Mouse (Mus musculus): Measurements from ENCODE around the gene Olfr134. TPM values are rescaled to one million over a fixed set of nuclear protein-coding genes. Genes with fewer than 3 reads are reported as not detected.
"Not testable (repeated sequence)": the region's sequence is repeated elsewhere in the genome, so short reads cannot be mapped to it uniquely, and the experiment has no call there.

The Olfr134 gene
- not detected in 2 replicates for polyA plus RNA-seq (2012; rRNA removed)

DNA sequence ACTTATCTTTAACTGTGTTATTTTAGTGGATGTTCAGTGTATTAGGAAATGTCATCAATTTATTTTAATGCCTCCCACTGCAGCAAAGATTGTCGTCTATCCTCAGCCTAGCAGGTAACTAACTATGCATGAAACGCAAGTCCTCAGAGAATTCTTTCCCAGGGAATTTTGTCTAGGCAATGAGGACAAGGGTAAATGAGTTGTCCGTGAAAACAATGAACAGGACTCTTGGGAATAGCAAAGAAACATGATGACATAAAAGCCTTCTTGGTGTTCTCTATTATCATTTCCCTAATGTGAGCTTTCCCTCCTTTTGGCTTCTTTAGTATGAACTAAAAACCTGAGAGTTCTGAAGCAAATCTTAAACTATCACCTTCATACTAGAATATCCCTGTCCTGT lies at the start of gene Olfr134:
Gene Olfr134 (plus strand): TSS at position 301 of the 400 bp plus-strand sequence.
- Histone ChIP-seq H3K27ac (ENCODE audit: control insufficient read depth, insufficient read depth, low read depth, low read length) (no peak within 1 kb of the TSS), H3K36me3 (ENCODE audit: control insufficient read depth, insufficient read depth, low read length) (no peaks in the 10 kb centered on the region), H3K4me1 (ENCODE audit: control insufficient read depth, insufficient read depth, low read length) (no peaks in the 10 kb centered on the region), H3K4me3 (ENCODE audit: control insufficient read depth, low read depth, low read length) (no peak within 1 kb of the TSS), H3K27me3 (ENCODE audit: control insufficient read depth, insufficient read depth, low read length) (no peaks in the 10 kb centered on the region)
- no peak for TF ChIP-seq POLR2A (IDR thresholded peaks at IDR 0.05; ENCODE audit: control insufficient read depth, low read depth, low read length)
- no peak for TF ChIP-seq CTCF (IDR thresholded peaks at IDR 0.05; ENCODE audit: control insufficient read depth, insufficient read depth, insufficient replicate concordance, low read depth, low read length)

DNA sequence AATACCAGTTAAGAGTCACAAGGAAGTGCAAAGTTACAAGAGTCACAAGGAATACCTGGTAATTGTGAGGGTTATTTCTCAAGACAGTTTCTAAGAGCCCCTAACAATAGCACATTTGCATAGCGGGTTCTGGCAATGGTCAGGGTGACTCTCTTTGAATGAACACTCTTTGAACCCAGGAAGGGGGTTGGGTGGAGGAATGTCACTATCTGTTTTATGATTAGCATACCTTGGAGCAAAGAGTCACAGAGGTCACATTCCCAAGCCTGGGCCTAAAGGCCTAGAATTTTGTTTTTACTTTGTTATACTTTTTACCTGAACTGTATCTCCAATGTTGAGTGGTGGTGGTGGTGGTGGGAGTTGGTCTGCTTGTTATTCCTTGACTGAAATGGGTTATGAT lies 47.0 kb upstream of the Olfr134 start:
- H3K27me3 ChIP-seq (ENCODE audit: control insufficient read depth, insufficient read depth, low read length); H3K4me3 ChIP-seq (ENCODE audit: control insufficient read depth, low read depth, low read length); H3K27ac ChIP-seq (ENCODE audit: control insufficient read depth, insufficient read depth, low read depth, low read length); H3K36me3 ChIP-seq (ENCODE audit: control insufficient read depth, insufficient read depth, low read length); H3K4me1 ChIP-seq (ENCODE audit: control insufficient read depth, insufficient read depth, low read length): not testable (repeated sequence)

DNA sequence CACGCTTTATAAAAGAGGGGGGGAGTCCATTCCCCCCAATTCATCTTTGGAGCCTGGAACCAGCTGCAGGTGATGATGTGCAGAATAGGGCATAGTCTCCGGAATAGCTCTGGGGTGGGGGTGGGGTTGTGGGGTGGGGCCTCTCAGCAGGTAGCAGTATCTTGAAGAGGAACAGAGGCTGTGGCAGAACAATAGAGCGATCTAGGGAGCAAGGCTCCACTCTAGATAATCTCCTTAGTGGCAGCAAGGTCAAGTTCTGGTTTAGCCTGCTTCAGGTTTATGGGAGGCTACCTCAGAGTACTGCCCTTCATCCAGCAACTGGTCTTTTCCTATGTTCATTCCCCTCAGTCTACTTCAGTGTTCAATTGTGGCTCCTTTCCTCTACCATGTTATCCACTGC lies 45.8 kb upstream of the Olfr134 start:
- H3K4me3 ChIP-seq (ENCODE audit: control insufficient read depth, low read depth, low read length); H3K36me3 ChIP-seq (ENCODE audit: control insufficient read depth, insufficient read depth, low read length); H3K4me1 ChIP-seq (ENCODE audit: control insufficient read depth, insufficient read depth, low read length); H3K27me3 ChIP-seq (ENCODE audit: control insufficient read depth, insufficient read depth, low read length); H3K27ac ChIP-seq (ENCODE audit: control insufficient read depth, insufficient read depth, low read depth, low read length): not testable (repeated sequence)

DNA sequence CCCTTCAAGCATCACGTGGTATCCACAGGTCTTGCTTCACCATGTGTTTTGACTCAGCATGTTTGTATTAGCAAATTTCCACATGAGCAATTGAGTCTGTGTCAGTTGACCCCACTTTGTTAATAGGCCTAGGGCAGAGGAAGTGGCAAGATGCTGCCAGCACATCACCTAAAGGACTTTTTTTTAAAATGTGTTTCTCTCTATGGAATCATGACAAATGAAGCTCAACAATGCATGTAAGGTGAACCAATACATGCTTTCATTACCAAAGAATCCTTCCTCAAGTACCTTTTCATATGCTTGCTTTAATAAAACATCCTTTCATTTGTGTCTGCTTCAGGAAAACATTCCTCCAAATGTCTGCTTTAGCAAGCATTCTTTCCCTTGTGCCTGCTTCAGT lies 36.8 kb upstream of the Olfr134 start, which contains the start of gene Olfr132:
Gene Olfr132 (minus strand): TSS at position 101 of the 400 bp plus-strand sequence.
- H3K27me3 ChIP-seq (ENCODE audit: control insufficient read depth, insufficient read depth, low read length): no peaks in the 10 kb centered on the region
- H3K36me3 ChIP-seq (ENCODE audit: control insufficient read depth, insufficient read depth, low read length): no peaks in the 10 kb centered on the region
- H3K4me3 ChIP-seq (ENCODE audit: control insufficient read depth, low read depth, low read length): no peak within 1 kb of the TSS
- no peak within 1 kb of the TSS for H3K27ac ChIP-seq (ENCODE audit: control insufficient read depth, insufficient read depth, low read depth, low read length)
- TF ChIP-seq POLR2A (IDR thresholded peaks at IDR 0.05; ENCODE audit: control insufficient read depth, low read depth, low read length) (no peak), CTCF (IDR thresholded peaks at IDR 0.05; ENCODE audit: control insufficient read depth, insufficient read depth, insufficient replicate concordance, low read depth, low read length) (no peak)
- H3K4me1 ChIP-seq (ENCODE audit: control insufficient read depth, insufficient read depth, low read length): no peaks in the 10 kb centered on the region

DNA sequence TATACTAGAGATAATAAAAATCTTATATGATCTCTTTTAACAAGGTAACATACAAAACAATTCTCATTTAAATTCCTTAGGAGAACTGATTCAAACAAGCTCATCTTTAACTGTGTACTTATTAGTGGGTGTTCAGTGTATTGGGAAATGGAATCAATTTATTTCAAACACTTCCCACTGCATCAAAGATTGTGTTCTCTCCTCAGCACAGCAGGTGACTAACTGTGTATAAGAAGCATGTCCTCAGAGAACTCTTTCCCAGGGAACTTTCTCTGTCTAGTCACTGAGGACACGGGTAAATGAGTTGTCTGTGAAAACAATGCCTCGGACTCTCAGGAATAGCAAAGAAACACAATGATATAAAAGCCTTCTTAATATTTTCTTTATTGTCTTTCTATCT lies 26.2 kb upstream of the Olfr134 start, which contains the start of gene Olfr133:
Gene Olfr133 (plus strand): TSS at position 301 of the 400 bp plus-strand sequence.
- H3K27me3 ChIP-seq (ENCODE audit: control insufficient read depth, insufficient read depth, low read length): no peaks in the 10 kb centered on the region
- no peaks in the 10 kb centered on the region for H3K4me1 ChIP-seq (ENCODE audit: control insufficient read depth, insufficient read depth, low read length)
- no peaks in the 10 kb centered on the region for H3K36me3 ChIP-seq (ENCODE audit: control insufficient read depth, insufficient read depth, low read length)
- no peak for TF ChIP-seq CTCF (IDR thresholded peaks at IDR 0.05; ENCODE audit: control insufficient read depth, insufficient read depth, insufficient replicate concordance, low read depth, low read length)
- TF ChIP-seq POLR2A (IDR thresholded peaks at IDR 0.05; ENCODE audit: control insufficient read depth, low read depth, low read length): no peak
- no peak within 1 kb of the TSS for H3K4me3 ChIP-seq (ENCODE audit: control insufficient read depth, low read depth, low read length)
- no peak within 1 kb of the TSS for H3K27ac ChIP-seq (ENCODE audit: control insufficient read depth, insufficient read depth, low read depth, low read length)

DNA sequence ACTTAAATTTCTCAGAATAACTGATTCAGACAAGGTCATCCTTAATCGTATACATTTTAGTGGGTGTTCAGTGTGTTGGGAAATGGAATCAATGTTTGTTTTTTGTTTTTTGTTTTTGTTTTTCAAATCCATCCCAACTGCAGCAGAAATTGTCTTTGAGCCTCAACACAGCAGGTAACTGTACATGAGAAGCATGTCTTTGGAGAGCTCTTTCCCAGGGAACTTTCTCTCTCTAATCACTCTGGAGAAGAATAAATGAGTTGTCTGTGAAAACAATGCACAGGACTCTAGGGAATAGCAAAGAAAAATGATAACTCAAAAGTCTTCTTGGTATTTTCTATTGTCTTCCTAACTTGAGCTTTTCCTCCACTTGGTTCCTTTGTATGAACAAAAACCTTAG lies 32.8 kb downstream of the Olfr134 start, which contains the start of gene Olfr135:
Gene Olfr135 (plus strand): TSS at position 301 of the 400 bp plus-strand sequence.
- Histone ChIP-seq H3K27me3 (ENCODE audit: control insufficient read depth, insufficient read depth, low read length) (no peaks in the 10 kb centered on the region), H3K4me3 (ENCODE audit: control insufficient read depth, low read depth, low read length) (no peak within 1 kb of the TSS), H3K36me3 (ENCODE audit: control insufficient read depth, insufficient read depth, low read length) (no peaks in the 10 kb centered on the region), H3K4me1 (ENCODE audit: control insufficient read depth, insufficient read depth, low read length) (no peaks in the 10 kb centered on the region), H3K27ac (ENCODE audit: control insufficient read depth, insufficient read depth, low read depth, low read length) (no peak within 1 kb of the TSS)
- TF ChIP-seq POLR2A (IDR thresholded peaks at IDR 0.05; ENCODE audit: control insufficient read depth, low read depth, low read length): no peak
- TF ChIP-seq CTCF (IDR thresholded peaks at IDR 0.05; ENCODE audit: control insufficient read depth, insufficient read depth, insufficient replicate concordance, low read depth, low read length): no peak

Other genes with a start within 250 kb of the Olfr134 start
- 0.75 and 1.3 TPM in 2 replicates for gene Olfr761, start 218.3 kb upstream of the Olfr134 start, polyA plus RNA-seq (2012; rRNA removed)
- gene Olfr129, start 111.3 kb upstream of the Olfr134 start, polyA plus RNA-seq (2012; rRNA removed): not detected in 2 replicates
- not detected in 2 replicates for gene Olfr130, start 107.5 kb upstream of the Olfr134 start, polyA plus RNA-seq (2012; rRNA removed)
- gene Olfr131, start 82.7 kb upstream of the Olfr134 start, polyA plus RNA-seq (2012; rRNA removed): not detected in 2 replicates
- not detected in 2 replicates for gene Olfr132, start 36.9 kb upstream of the Olfr134 start, polyA plus RNA-seq (2012; rRNA removed)
- gene Olfr133, start 26.1 kb upstream of the Olfr134 start, polyA plus RNA-seq (2012; rRNA removed): not detected in 2 replicates
- not detected in 2 replicates for gene Olfr135, start 32.9 kb downstream of the Olfr134 start, polyA plus RNA-seq (2012; rRNA removed)
- not detected in 2 replicates for gene Olfr138, start 89.6 kb downstream of the Olfr134 start, polyA plus RNA-seq (2012; rRNA removed)
- gene Olfr137, start 136.2 kb downstream of the Olfr134 start, polyA plus RNA-seq (2012; rRNA removed): not detected in 2 replicates
- not detected in 2 replicates for gene Olfr136, start 158.4 kb downstream of the Olfr134 start, polyA plus RNA-seq (2012; rRNA removed)
- not detected in 2 replicates for gene Esp36, start 248.8 kb downstream of the Olfr134 start, polyA plus RNA-seq (2012; rRNA removed)

Measured in testis, adult 2 months (tissue).